Mouse (Mus musculus) spleen, adult 2 months (tissue): Measurements from ENCODE around the gene Gfod2.

ENCODE experiments used
- CTCF ChIP-seq: fragments of 200-500 bp; IDR thresholded peaks from 2 replicates; pipeline ENCODE4 v1.5.1; 2011; ENCODE audit warnings: mild to moderate bottlenecking, inconsistent platforms; ENCODE audit not compliant: insufficient read depth, insufficient read length, insufficient replicate concordance; ENCODE audit errors: extremely low read depth
- POLR2A ChIP-seq: fragments of 200-500 bp; IDR thresholded peaks from 2 replicates; pipeline ENCODE4 v1.6.1; 2011; ENCODE audit warnings: low read depth, low read length, inconsistent platforms

- TF ChIP-seq CTCF = peak; percentile 22; the same call in 1 of the 2 replicates
- TF ChIP-seq POLR2A = no peak
Measured at GRCm38 (mm10) chr8:105788241-105788640, 29.8 kb upstream of the Gfod2 start.
